Mouse (Mus musculus): Measurements from ENCODE around the gene Bri3bp.
A peak's percentile ranks its signal among the peaks of the same experiment; 100 is the strongest.
"Not testable (repeated sequence)": the region's sequence is repeated elsewhere in the genome, so short reads cannot be mapped to it uniquely, and the experiment has no call there.

Gene Bri3bp

DNA sequence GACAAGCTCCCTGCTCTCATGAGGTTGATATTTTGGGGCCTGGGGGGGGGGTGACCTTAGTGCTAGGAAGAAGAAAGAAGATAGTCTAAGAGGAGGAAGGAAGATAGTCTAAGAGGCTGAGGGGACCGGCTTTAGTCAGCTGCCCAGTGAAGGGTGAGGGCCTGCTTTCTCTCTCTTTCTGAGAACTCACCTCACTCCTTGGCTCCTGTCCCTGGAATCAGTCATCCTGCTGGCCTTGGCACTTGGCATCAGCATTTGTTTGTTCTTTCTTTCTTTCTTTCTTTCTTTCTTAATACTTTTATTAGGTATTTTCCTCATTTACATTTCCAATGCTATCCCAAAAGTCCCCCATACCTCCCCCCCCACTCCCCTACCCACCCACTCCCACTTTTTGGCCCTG lies 44.7 kb downstream of the Bri3bp start:
- no peak for DNase-seq (ENCODE audit: low spot score)

DNA sequence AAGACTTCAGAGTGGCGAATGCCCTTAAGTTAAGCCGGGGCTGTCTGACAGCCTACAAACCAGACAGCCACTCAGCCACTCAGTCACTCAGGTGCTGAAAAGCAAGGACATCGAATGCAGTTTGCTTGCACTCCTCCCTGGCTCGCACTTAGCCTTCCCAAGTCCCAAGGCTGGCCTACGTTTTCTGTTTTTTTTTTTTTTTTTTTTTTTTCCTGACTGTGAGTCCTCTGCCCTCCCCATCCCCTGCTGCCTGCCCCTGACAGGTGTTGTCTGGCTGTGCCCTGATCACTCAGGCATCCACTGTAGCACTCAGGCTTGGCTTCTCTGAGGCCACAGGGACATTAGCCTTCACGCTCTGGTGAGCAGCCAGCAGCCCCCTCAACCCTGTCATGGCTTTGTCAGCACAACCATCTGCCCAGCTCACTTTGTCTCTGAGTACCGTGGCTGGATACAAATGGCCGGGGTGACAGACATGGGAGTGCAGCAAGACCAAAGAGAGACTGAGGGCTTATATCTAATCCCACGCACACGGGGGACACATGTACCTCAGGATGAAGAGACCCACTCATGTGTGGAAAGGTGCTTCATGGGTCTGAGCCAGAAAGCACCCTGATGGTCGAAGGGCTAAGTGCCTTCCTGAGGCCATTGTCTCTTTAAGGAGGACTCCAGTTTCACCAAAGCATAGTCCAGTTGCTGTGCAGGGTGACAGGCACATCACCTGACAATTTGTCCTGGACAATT lies 46.2 kb downstream of the Bri3bp start:
- DNase-seq (ENCODE audit: low spot score): peak; percentile 53

DNA sequence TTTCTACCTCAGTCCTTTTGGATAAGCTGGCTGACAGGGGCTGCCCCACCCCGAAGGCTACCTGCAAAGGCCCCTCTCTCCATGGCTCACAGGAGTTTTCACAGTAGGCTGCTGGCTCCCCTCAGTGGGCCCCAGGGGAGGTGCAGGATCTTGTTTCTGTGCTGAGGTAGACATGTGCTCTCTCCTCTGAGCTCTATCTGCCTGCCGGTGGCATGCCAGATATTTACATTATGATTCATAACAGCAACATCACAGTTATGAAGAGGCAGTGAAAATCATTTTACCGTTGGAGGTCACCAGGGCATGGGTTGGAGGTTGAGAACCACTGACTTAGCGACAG lies 46.7 kb downstream of the Bri3bp start:
- DNase-seq (ENCODE audit: low spot score): no peak

DNA sequence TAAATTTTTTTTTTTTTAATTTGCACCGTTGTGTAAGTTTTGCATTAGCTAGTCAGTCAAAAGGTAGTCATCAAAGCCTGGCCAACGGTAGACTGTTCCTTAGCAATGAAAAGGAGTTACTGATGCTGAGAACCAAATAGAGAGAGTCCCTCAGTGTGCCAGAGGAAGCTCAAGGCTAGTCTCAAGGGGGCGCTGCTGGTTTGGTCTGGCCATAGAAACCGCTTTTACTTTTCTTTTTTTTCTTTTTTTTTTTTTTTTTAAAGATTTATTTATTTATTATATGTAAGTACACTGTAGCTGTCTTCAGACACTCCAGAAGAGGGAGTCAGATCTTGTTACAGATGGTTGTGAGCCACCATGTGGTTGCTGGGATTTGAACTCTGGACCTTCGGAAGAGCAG lies 47.6 kb downstream of the Bri3bp start:
- not testable (repeated sequence) for DNase-seq (ENCODE audit: low spot score)

DNA sequence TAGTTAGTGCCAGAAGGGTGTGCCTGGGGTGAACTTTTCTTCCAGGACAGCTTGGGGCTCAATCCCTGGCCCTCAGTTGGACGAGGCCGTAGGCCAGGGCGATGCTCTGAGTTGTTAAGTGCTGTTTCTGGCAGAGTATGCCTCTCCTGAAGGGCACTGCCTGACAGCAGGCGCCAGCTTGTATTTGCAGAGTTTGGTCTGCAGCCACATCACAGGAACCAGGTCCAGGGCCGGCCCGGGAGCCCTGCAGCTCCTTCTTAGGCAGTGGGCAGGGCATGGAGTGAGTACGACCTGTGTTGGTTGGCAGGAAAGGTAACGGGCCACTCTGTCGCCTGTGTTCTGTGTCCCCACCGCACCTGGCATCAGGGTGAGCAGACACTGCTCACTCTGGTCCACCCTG lies 49.7 kb downstream of the Bri3bp start:
- DNase-seq (ENCODE audit: low spot score): no peak

DNA sequence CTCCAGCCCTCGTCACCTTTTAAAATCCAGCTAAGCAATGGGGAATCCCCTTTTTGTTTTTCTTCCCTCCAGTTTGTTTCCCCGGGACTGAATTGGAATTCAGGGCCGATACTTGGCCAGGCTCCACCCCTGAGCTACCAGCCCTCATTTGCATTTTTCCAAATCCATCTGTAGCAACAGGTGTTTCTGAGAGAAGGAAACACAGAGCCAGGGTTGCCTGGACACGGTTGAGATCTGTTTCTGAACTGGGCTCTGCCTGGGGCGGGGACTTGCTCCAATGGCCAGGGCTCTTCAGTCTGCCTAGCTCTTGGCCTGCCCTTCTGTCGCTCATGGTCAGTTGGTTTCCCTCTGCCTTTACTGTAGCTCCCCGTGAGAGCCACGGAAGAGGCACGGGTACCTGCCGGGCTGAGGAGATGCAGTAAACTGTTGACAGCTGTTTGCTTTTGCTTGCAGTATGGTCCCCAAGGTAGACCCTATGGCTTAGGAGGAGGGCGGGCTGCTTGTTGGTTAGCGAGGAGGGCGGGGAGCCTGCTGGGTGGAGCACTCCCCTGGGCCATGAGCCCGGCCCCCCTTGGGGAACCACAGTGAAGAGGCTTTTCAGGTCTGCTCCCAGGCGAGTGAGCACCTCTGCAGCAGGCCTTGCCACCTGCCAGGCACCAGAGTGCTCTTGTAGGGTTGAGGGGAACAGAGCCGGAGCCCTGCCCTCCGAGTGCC lies 51.2 kb downstream of the Bri3bp start:
- no peak for DNase-seq (ENCODE audit: low spot score)

DNA sequence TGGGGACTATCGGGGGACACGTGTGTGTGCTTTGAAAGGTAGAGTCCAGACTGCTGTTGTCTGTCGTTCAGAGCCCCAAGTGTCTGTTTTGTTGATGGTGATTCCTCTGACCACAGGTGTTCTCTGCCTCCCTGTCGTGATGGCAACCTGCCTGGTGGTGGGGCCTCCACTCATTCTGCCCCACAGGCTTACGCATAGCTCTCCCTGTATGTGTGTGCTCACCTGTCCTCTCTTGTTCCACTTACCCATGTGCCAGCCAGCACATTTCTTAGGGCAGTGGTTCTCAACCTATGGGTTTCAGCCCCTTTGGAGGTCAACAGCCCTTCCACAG lies 51.7 kb downstream of the Bri3bp start:
- no peak for DNase-seq (ENCODE audit: low spot score)

DNA sequence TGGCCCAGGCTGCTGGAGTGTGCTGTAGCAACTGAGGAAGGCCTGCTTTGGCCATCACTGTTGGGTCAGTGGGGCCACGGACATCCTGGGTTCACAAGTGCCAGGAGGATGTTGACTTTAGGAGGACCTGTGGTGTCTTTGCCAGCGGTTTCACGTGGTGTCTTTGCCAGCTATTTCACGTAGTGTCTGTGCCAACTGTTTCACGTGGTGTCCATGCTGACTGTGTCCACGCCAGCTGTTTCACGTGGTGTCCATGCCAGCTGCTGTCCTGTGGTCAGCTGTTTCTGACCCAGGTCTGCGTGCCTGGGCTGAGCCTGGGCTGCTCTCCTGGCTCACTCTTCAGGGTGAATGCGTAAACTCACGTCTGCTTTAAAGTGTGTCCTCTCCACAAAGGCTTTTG lies 54.3 kb downstream of the Bri3bp start:
- no peak for DNase-seq (ENCODE audit: low spot score)

DNA sequence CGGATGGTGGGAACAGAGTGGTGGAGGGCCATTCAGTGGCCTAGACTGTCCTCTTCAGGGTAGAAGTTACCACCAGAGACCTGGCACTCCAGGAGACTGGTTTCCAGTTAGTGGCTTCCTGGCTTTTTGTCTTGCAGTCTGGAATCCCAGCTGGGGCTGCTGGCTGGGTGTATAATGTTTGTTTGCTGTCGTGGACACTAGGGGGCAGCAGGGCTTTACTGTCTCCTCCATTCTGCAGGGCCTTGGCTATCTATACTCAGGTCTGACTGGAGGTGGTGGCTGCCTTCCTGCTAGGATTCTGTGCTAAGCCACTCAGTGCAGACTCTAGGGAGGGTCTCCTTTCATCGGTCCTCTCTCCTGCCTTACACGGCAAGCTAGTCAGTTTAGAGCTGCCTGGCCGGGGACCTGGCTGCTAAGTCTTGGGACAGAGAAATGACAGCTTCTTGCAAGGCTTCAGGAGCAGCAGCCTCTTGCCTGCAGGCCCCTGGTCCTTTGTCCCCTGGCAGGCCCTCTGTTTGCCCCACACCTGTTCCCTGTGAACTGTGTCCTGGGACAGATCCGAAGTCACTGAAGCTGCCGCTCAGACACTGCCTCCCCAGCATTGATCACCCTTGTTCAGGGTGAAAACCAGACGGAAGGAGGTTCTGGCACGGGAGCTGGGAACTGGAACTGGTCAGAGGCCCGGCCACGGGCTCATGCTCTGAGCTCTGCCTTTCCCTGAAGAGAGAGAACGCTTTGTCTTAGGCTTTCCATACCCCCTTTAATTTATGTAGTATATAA lies 56.6 kb downstream of the Bri3bp start:
- DNase-seq (ENCODE audit: low spot score): peak; percentile 78

DNA sequence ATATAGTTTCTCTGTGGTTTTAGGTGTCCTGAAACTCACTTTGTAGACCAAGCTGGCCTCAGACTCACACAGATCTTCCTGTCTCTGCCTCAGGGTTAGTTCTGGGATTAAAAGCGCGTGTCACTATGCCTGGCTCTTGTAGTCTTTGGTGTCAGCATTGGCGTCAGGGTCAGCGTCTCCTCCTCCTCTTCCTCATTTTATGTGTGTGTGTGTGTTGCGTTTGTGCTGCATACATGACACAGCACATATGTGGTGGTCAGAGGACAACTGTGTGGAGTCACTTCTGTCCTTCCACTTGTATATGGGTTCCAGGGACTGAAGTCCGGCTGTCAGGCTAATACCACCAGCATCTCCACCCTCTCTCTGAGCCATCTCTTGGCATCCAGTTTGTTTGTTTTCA lies 60.1 kb downstream of the Bri3bp start:
- no peak for DNase-seq (ENCODE audit: low spot score)

DNA sequence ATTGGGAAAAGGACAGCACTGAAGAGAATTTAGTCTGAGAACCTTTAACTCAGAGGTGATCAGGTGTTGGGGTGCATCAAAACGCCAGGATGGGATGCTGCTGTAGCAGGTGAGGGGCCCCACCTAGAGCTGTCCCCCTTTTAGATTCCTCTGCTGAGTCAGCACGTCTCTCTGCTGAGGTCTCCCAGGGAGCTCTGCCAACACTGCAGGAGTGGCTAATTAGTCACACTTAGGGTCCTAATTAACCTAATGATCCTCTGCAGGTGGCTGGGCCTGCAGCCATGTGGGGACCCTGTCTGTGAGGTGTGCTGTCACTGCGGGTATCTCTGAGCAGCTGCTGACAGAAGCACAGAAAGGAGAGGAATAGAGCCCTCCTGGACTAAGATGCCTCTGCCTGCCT lies 60.8 kb downstream of the Bri3bp start:
- no peak for DNase-seq (ENCODE audit: low spot score)

DNA sequence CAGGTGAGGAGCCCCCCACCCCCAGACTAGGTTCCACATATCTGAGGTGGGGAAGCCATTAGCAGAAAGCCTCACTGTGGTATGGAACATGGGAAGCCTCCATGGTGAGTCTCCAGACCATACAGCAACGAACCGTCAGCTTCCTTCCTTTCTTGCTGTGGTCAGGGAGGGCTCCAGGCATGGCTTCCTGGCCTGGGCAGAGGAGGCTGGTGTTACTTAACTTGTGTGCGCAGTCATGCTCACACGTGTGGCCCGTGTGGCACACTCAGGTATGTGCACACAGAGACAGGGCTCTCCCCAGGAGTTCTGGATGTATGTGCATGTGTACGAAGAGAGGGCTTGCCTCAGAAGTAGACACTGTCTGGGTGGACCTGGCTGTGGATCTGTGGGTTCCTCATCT lies 62.3 kb downstream of the Bri3bp start:
- DNase-seq (ENCODE audit: low spot score): no peak

DNA sequence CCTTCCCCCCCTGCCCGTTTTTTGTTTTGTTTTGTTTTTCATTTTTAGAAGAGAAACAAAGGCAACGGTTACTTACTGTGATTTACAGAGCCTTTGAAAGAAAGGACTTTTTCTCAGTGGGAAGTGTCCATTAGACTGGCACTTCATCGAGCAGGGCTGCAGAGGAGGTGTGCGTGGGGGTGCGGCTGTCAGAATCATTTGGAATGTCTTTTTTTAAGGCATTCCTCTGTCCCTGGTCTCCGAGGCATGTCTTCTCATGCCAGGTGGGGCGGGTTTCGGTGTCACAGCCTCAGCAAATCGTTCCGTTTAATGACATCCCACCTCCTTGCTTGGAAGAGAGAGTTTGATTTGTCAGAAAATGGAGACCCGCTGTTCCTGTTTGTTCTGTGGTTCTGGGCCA lies 63.3 kb downstream of the Bri3bp start:
- no peak for DNase-seq (ENCODE audit: low spot score)

DNA sequence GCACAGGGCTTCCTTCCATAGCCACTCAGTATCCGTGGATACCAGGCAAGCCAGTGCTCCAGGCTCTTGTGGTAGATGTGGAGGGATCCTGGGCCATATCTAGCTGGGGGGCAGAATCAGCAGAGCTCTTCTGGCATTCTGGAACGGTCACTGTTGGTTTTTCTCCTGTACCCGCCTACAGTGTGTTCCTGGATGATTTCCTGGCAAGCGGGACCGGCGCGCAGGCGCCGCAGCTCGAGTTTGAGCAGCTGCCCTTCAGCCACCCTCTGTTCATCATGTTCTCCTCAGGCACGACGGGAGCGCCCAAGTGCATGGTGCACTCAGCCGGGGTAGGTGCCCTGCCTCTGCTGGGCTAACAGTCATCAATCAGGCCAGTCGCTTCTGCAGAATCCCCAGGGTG lies 64.6 kb downstream of the Bri3bp start:
- no peak for DNase-seq (ENCODE audit: low spot score)

DNA sequence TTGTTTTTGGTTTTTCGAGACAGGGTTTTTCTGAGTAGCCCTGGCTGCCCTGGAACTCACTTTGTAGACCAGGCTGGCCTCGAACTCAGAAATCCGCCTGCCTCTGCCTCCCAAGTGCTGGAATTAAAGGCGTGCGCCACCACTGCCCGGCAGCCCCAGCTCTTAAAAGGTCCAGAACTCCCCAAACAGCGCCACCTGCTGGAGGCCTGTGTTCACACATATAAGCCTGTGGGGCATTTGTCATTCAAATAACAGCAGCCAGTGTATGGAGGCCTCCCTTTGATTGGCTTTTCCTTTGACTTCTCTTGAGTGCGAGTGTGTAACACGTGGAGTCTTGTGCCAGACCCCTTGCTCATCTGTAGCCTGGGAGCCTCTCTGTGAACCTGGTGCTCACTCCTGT lies 66.2 kb downstream of the Bri3bp start:
- no peak for DNase-seq (ENCODE audit: low spot score)

DNA sequence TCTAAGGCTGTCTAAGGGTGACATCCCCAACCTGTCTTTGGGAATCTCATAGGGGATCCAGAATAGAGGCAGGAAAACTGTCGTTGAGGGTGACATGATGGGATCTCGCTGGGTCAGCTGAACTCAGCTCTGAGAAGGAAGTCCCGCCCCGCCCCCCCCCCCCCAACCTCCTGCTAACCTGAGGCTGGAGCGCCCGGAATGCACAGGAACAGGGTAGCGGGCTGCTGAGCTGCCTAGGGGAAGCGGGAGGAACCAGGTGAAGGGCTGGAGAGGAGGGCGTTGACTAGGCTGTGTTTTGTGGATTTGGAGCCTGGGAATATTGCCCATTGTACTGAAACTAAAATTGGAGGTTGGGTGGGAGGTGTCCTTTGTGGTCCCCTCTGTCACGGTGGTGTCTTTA lies 66.6 kb downstream of the Bri3bp start:
- DNase-seq (ENCODE audit: low spot score): no peak

DNA sequence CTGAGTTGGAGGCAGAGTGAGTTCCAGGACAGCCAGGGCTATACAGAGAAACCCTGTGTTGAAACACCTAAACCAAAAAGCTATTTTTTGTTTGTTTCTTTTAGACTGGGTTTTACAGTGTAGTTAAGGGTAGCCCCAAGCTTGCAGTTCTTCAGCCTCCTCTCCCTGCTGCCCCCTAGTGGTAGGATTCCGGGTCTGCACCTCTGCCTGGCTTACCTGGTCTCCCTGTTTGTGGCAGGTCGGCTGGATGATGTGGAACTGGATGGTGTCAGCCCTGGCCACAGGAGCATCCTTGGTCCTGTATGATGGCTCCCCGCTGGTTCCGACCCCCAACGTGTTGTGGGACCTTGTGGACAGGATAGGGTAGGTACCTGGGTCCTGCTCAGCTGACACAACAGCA lies 68.2 kb downstream of the Bri3bp start:
- peak; percentile 65 for DNase-seq (ENCODE audit: low spot score)
